Mouse (Mus musculus) gastrocnemius, postnatal 14 days (tissue): ENCODE data around the gene Vmn2r65. TPM values are rescaled to one million over a fixed set of nuclear protein-coding genes. Genes with fewer than 3 reads are reported as not detected.

ENCODE experiments used
- DNase-seq: peaks from one replicate; pipeline ENCODE4 v3.0.0; 2021; ENCODE audit warnings: mixed read lengths
- intact Hi-C: fragments of 180-260 bp; cut with DNase I; formaldehyde crosslinking; loops from one replicate; pipeline ENCODE4 v1.15.1; 2025; ENCODE audit warnings: low total_unique reads
- long read RNA-seq, 2 experiments: library from polyadenylated mRNA; stranded (forward); transcript quantifications; one replicate each; pipeline ENCODE4 v2.0.0; 2021
- total RNA-seq, 2 experiments: library from RNA; stranded (reverse); gene quantifications; 2 replicates each; pipeline ENCODE4 v1.2.3; 2021

Gene Vmn2r65
- not detected for total RNA-seq
- long read RNA-seq, experiment 1, result 0 reads
- long read RNA-seq, experiment 2, result 0 reads

- no peak for DNase-seq
- intact Hi-C loops, result no loop called here
Measured at GRCm38 (mm10) chr7:84964015-84964414, at the start of gene Vmn2r65. Gene Vmn2r65 (minus strand): TSS chr7:84964115.

DNA sequence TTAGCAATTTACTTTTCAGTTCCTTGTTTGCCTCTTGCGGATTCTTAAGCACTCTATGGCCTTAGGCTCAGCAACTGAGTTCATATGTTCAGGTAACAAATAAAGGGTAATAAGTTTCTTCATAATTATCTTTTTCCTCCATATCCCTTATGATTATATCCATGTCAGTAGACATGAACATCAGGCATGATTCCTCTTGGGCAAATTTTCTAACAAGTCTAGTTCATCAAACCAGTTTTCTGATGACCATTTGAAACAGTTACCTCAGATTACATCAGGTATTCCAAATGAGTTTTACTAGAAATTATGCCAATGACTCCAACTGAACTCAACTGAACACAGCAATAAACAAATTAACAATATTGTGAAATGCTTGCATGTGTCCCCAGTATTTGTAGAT, 48.3 kb upstream of the Vmn2r65 start, which contains the start of gene Vmn2r66:
TSS of gene Vmn2r66 (minus strand) at position 101 of the 400 bp plus-strand sequence.
- no peak for DNase-seq
- intact Hi-C loops, result no loop called here

DNA sequence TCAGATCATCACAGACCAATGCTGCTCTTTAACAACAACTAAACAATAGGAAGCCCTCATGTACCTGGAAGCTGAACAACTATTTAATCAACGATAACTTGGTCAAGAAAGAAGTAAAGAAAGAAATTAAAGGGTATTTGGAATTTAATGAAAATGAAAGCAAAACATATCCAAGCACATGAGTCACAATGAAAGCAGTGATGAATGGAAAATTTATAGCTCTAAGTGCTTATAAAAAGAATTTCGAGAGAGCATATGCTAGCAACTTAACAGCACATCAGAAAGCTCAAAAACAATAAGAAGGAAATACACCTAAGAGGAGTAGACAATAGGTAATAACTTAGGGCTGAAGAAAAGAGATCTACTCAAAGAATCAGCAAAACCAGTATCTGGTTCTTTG, 32.8 kb upstream of the Vmn2r65 start:
- no peak for DNase-seq
- intact Hi-C loops, result no loop called here

Other genes starting within 250 kb of the Vmn2r65 start
- gene Olfr291, start 110.6 kb downstream of the Vmn2r65 start, total RNA-seq, result not detected
- gene Vmn2r66, start 48.2 kb upstream of the Vmn2r65 start, total RNA-seq, result not detected
- gene Vmn2r67, start 191.9 kb upstream of the Vmn2r65 start, total RNA-seq, result not detected